Mouse (Mus musculus) liver, adult 2 months (tissue): ENCODE data around the gene Rpn1. TPM values are rescaled to one million over a fixed set of nuclear protein-coding genes. Genes with fewer than 3 reads are reported as not detected.
A peak's percentile ranks its signal among the peaks of the same experiment; 100 is the strongest.

ENCODE experiments used
- DNase-seq: peaks from one replicate; pipeline ENCODE4 v3.0.0-alpha.2; 2011; ENCODE audit warnings: low read depth, low spot score; ENCODE audit errors: extremely low read depth
- H3K27ac ChIP-seq: fragments of 200-500 bp; replicated peaks from 2 replicates; pipeline ENCODE4 v1.5.1; 2012; ENCODE audit warnings: low read depth, mild to moderate bottlenecking, control low read depth, inconsistent platforms, low read length; ENCODE audit not compliant: insufficient read depth
- H3K27me3 ChIP-seq: fragments of 200-500 bp; 2 replicates; pipeline ENCODE4 v1.6.1; 2012; ENCODE audit warnings: mild to moderate bottlenecking, moderate library complexity, low read length, inconsistent platforms; ENCODE audit not compliant: control insufficient read depth, insufficient read depth
- H3K36me3 ChIP-seq: fragments of 200-500 bp; 2 replicates; pipeline ENCODE4 v1.6.1; 2012; ENCODE audit warnings: low read length, inconsistent platforms; ENCODE audit not compliant: control insufficient read depth, insufficient read depth
- H3K4me1 ChIP-seq: fragments of 200-500 bp; 2 replicates; pipeline ENCODE4 v1.6.1; 2011; ENCODE audit warnings: low read length; ENCODE audit not compliant: control insufficient read depth, insufficient read depth
- H3K4me3 ChIP-seq: fragments of 200-500 bp; 2 replicates; pipeline ENCODE4 v1.5.1; 2011; ENCODE audit warnings: low read depth, mild to moderate bottlenecking, control low read depth, low read length, moderate library complexity; ENCODE audit not compliant: insufficient read depth
- H3K79me2 ChIP-seq: fragments of 200-500 bp; 2 replicates; pipeline ENCODE4 v1.6.1; 2012; ENCODE audit warnings: inconsistent platforms, mild to moderate bottlenecking, low read length, moderate library complexity; ENCODE audit not compliant: control insufficient read depth, insufficient read depth
- H3K9ac ChIP-seq: fragments of 200-500 bp; 2 replicates; pipeline ENCODE4 v1.6.1; 2012; ENCODE audit warnings: low read depth, mild to moderate bottlenecking, control low read depth, inconsistent platforms, low read length
- CTCF ChIP-seq: fragments of 200-500 bp; IDR thresholded peaks from 2 replicates; pipeline ENCODE4 v1.5.1; 2011; ENCODE audit warnings: low read depth, low read length, control low read depth
- POLR2A ChIP-seq: fragments of 200-500 bp; IDR thresholded peaks from 2 replicates; pipeline ENCODE4 v1.6.1; 2011; ENCODE audit warnings: low read length, control low read depth; ENCODE audit not compliant: insufficient read depth; ENCODE audit errors: extremely low read depth
- WGBS: fragments of 180-500 bp; shearing (Covaris S2); methylation state at CpG from one replicate; pipeline ENCODE4 v1.1.7; 2018; 5-methylcytosine and 5-hydroxymethylcytosine counted together
- polyA plus RNA-seq: library from polyadenylated mRNA; depleted of rRNA; stranded (reverse); fragments of >200 nt; gene quantifications from 2 replicates; pipeline ENCODE4 v1.2.3, GENCODE M21; 2012; rRNA removed
- total RNA-seq: library from RNA; depleted of rRNA; stranded (reverse); fragments of >200 nt; gene quantifications from 2 replicates; pipeline ENCODE4 v1.2.3, GENCODE M21; 2014; rRNA removed

The Rpn1 gene
- total RNA-seq (124 and 153 TPM in 2 replicates), polyA plus RNA-seq (121 and 149 TPM in 2 replicates)

GRCm38 (mm10) chr6:88084278-88085151, at the start of gene Rpn1:
Rpn1 (plus strand) TSS chr6:88084482.
- peaks cover 27% of the 10 kb centered on the region for H3K79me2 ChIP-seq
- H3K27me3 ChIP-seq: no peaks in the 10 kb centered on the region
- peaks cover 15% of the 10 kb centered on the region for H3K4me1 ChIP-seq
- peak within 1 kb of the TSS; percentile 39 for H3K27ac ChIP-seq
- peak; percentile 74 for DNase-seq
- peak within 1 kb of the TSS; percentile 94 for H3K9ac ChIP-seq
- under 1% methylated on average over 71 of the region's 71 CpGs for WGBS
- TF ChIP-seq CTCF (0 out of 2 replicates have a peak, but pooled peaks have one; percentile 0), POLR2A (peak; percentile 66)
- H3K36me3 ChIP-seq: no peaks in the 10 kb centered on the region; the same call in 1 of the 2 replicates
- peak within 1 kb of the TSS; percentile 96 for H3K4me3 ChIP-seq

DNA sequence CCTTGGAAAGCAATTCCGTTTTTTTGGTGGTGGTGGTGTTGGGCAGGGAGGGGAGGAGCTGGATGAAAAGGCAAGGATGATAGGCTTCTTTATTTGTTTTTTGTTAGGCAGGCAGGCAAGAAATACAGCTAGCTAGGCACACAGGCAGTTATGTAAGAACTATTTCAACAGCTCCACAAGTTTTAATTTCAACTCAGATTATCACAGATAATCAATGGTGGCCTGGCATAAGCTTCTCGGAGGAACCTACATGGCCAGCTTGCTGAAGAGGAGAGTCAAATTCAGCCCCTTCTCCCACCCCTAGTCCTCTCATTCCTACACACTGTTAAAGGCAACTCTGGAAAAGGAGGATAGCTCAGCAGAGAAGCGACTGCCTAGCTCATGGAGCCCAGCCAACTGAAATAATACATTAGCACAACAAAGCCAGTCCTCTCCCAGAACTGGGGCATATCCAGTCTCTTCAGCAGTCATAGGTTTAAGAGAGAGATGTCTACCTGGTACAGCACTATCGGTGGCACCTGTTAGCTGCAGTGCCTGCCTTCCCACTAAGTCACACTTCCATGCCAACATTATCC, 46.7 kb upstream of the Rpn1 start:
- H3K79me2 ChIP-seq: peaks cover 48% of the 10 kb centered on the region; the same call in 1 of the 2 replicates
- no peak for TF ChIP-seq CTCF
- no peak for TF ChIP-seq POLR2A
- WGBS: 12% methylated on average over 4 of the region's 4 CpGs
- H3K27ac ChIP-seq: peak overlapping the region; percentile 63
- H3K27me3 ChIP-seq: no peaks in the 10 kb centered on the region
- no peak overlapping the region for H3K9ac ChIP-seq
- H3K4me3 ChIP-seq: no peak overlapping the region
- peaks cover 50% of the 10 kb centered on the region for H3K4me1 ChIP-seq
- H3K36me3 ChIP-seq: peaks cover 3% of the 10 kb centered on the region; the same call in 1 of the 2 replicates
- DNase-seq: peak; percentile 92

DNA sequence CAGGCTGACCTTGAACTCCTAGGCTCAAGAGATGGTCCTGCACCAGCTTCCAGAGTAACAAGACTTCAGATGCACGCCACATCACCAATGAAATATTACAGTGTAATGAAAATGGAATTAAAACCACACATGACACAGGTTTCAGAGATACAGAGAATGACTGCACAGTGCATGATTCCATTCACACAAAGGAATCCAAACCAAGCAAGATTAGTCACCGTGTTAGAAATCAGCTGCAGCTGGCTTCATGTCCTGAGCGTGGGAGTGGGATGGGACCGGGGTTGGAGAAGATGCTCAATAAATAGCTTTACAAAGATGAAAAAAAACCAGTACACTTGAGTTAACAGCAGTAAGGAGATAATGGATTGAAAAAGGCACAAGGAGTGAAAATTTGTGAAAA, 44.9 kb upstream of the Rpn1 start:
- Histone ChIP-seq H3K4me1 (peaks cover 50% of the 10 kb centered on the region), H3K79me2 (peaks cover 55% of the 10 kb centered on the region; the same call in 1 of the 2 replicates), H3K4me3 (no peak overlapping the region), H3K27me3 (no peaks in the 10 kb centered on the region), H3K9ac (no peak overlapping the region), H3K27ac (no peak overlapping the region), H3K36me3 (peaks cover 3% of the 10 kb centered on the region; the same call in 1 of the 2 replicates)
- no peak for TF ChIP-seq CTCF
- no peak for TF ChIP-seq POLR2A
- no peak for DNase-seq
- 87% methylated on average over 4 of the region's 4 CpGs for WGBS

GRCm38 (mm10) chr6:88041221-88041620, 43.1 kb upstream of the Rpn1 start:
- Histone ChIP-seq H3K27ac (no peak overlapping the region), H3K9ac (0 out of 2 replicates have a peak overlapping the region, but pooled peaks have one; percentile 15), H3K27me3 (no peaks in the 10 kb centered on the region), H3K4me1 (peaks cover 43% of the 10 kb centered on the region), H3K4me3 (no peak overlapping the region), H3K36me3 (peaks cover 3% of the 10 kb centered on the region; the same call in 1 of the 2 replicates), H3K79me2 (peaks cover 48% of the 10 kb centered on the region; the same call in 1 of the 2 replicates)
- 29% methylated on average over 4 of the region's 4 CpGs for WGBS
- no peak for TF ChIP-seq CTCF
- TF ChIP-seq POLR2A: no peak
- DNase-seq: no peak

DNA sequence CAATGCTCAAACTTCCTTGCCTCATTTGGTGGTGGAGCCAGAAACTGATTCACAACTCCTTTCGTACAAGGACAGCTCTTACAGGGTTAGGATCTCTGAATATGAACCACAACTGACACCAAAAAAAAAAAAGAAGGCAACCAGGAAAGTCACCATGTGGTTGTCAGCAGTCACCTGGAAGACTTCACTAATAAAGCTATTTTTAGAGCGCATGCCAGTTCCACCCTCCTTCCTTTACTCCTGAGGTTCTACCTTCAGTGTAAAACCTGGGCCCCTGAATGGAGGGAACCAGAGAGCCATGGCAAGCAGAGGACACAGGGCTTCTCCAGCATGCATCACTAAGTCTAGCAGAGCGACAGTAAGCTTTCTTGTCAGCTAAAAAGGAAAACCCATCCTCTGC, 41.9 kb upstream of the Rpn1 start:
- WGBS: 69% methylated on average over 3 of the region's 3 CpGs
- H3K4me1 ChIP-seq: peaks cover 39% of the 10 kb centered on the region
- no peak overlapping the region for H3K4me3 ChIP-seq
- peaks cover 3% of the 10 kb centered on the region; the same call in 1 of the 2 replicates for H3K36me3 ChIP-seq
- DNase-seq: no peak
- H3K79me2 ChIP-seq: peaks cover 45% of the 10 kb centered on the region; the same call in 1 of the 2 replicates
- H3K27me3 ChIP-seq: no peaks in the 10 kb centered on the region
- H3K27ac ChIP-seq: no peak overlapping the region
- H3K9ac ChIP-seq: no peak overlapping the region
- no peak for TF ChIP-seq POLR2A
- TF ChIP-seq CTCF: no peak
